In the genomic region with DNA sequence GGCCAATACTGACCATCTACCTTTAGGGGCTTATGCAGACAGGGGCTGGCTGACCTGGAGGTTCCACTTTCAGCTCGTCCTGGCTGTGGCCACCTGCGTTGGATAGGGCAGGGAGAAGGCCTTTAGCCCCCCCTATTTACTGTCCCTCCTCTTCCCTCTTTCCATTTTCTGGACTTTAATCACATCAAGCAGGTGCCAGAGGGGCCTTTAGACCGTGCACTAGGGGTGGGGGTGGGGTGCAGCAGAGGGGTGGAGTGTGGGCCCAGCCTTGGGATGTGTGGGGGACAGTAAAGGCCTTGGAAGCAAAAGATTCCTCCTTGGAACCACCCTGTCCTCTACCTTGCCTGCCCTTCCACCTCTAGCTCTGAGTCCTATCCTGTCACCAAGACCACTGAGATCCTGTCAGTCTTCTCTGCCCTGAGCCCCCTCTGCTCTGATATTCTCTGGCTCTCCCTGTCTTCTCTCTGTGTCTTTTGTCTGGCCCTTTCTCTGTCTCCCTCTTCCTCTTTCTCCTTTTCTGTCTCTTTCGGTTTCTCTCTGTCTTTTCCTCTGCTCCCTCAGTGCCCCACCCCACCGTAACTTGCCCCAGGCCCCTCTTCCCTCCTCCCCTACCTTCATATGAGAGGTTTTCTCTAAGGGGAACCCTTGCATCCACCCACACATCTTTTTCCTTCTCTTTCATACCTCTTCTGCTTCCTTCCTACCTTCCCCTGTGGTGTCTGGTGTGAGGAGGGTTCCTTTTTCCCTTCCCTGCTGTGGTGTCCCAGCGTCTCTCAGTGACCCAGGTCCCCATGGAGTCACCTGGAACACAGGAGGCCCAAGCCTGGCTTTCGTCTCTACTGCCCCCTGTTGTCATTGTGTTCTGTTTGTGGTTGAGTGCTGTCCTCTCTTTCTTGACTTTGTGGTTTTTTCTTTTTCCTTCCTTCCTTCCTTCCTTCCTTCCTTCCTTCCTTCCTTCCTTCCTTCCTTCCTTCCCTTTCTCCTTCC, we compare ENCODE assay signal across 9 mouse cellular contexts. TPM values are rescaled to one million over a fixed set of nuclear protein-coding genes. Genes with fewer than 3 reads are reported as not detected.
DNase-seq lines count a peak whose midpoint lies in the region; ATAC-seq and TF ChIP-seq lines count a peak whose summit lies in the region.
"Had no signal": no experiment of that assay in that cellular context is flagged by ENCODE, and none has a peak within 500 bp of the region (broad histone marks: within the 10 kb centered on the region; RNA-seq: fewer than 3 reads in every experiment).

No protein-coding gene starts in this region.

- peak overlapping the region; percentile 69 for H3K27ac ChIP-seq in cerebellum, adult 2 months (ENCODE audit: insufficient read depth, low read length)
- no peak overlapping the region for H3K27ac ChIP-seq in hindbrain, embryonic 14.5 days
- no peak overlapping the region for H3K27ac ChIP-seq in hindbrain, embryonic 11.5 days (ENCODE audit: low read depth, low read length)
- no peak overlapping the region for H3K27ac ChIP-seq in neural tube, embryonic 13.5 days (replicated peaks)
- H3K27ac ChIP-seq in stomach, postnatal 0 days (replicated peaks), result no peak overlapping the region

- no peaks in the 10 kb centered on the region for H3K36me3 ChIP-seq in hindbrain, embryonic 14.5 days (replicated peaks; ENCODE audit: control insufficient read depth, insufficient read depth)
- H3K36me3 ChIP-seq in hindbrain, embryonic 11.5 days (ENCODE audit: control insufficient read depth, insufficient read depth, low read length), result no peaks in the 10 kb centered on the region
- H3K36me3 ChIP-seq in neural tube, embryonic 13.5 days, result no peaks in the 10 kb centered on the region
- no peaks in the 10 kb centered on the region for H3K36me3 ChIP-seq in stomach, postnatal 0 days (ENCODE audit: control insufficient read depth, insufficient read depth, low read length)
- H3K36me3 ChIP-seq: embryonic facial prominence, embryonic 12.5 days had no signal

- WGBS in cerebellum, adult 2 months, result 30% methylated on average over 7 of the region's 7 CpGs
- 65% methylated on average over 7 of the region's 7 CpGs for WGBS in hindbrain, embryonic 14.5 days
- 71% methylated on average over 7 of the region's 7 CpGs for WGBS in hindbrain, embryonic 11.5 days
- 64% methylated on average over 7 of the region's 7 CpGs for WGBS in neural tube, embryonic 13.5 days
- WGBS in stomach, postnatal 0 days, result 70% methylated on average over 6 of the region's 7 CpGs

- H3K27me3 ChIP-seq in cerebellum, adult 2 months (ENCODE audit: control insufficient read depth, insufficient read depth, low read length), result no peaks in the 10 kb centered on the region
- peaks cover 80% of the 10 kb centered on the region for H3K27me3 ChIP-seq in hindbrain, embryonic 14.5 days (ENCODE audit: control insufficient read depth, insufficient read depth, low read length)
- H3K27me3 ChIP-seq in hindbrain, embryonic 11.5 days (ENCODE audit: control insufficient read depth, insufficient read depth, low read length), result peaks cover 36% of the 10 kb centered on the region
- peaks cover 78% of the 10 kb centered on the region for H3K27me3 ChIP-seq in neural tube, embryonic 13.5 days
- H3K27me3 ChIP-seq in stomach, postnatal 0 days (ENCODE audit: control insufficient read depth, insufficient read depth, low read length), result no peaks in the 10 kb centered on the region

- TF ChIP-seq EP300 in stomach, postnatal 0 days (optimal IDR thresholded peaks at IDR 0.05), result no peak

- 0 out of 2 replicates have a peak overlapping the region, but pooled peaks have one; percentile 21 for H3K4me2 ChIP-seq in hindbrain, embryonic 14.5 days (replicated peaks)
- H3K4me2 ChIP-seq in hindbrain, embryonic 11.5 days (replicated peaks; ENCODE audit: low read depth, low read length), result no peak overlapping the region
- H3K4me2 ChIP-seq in neural tube, embryonic 13.5 days, result peak overlapping the region; percentile 39
- peak overlapping the region; percentile 32; the same call in 1 of the 2 replicates for H3K4me2 ChIP-seq in stomach, postnatal 0 days (replicated peaks; ENCODE audit: low read depth)

- DNase-seq in cerebellum, adult 2 months, result no peak
- DNase-seq in hindbrain, embryonic 14.5 days (ENCODE audit: low spot score), result no peak
- no peak for DNase-seq in hindbrain, embryonic 11.5 days (ENCODE audit: low spot score)
- DNase-seq in neural tube, embryonic 10.5 days (ENCODE audit: extremely low spot score, low spot score), result no peak
- no peak for DNase-seq in stomach, postnatal 0 days (ENCODE audit: low spot score)
- no peak for DNase-seq in cerebellum, adult 18-20 months

- no peak for TF ChIP-seq CTCF in cerebellum, adult 2 months (IDR thresholded peaks at IDR 0.05; ENCODE audit: borderline replicate concordance, insufficient read depth, low read depth, low read length)
- 0 out of 2 replicates have a peak, but pooled peaks have one; percentile 6 for TF ChIP-seq CTCF in stomach, postnatal 0 days (IDR thresholded peaks at IDR 0.05; ENCODE audit: low read depth)

- H3K4me3 ChIP-seq in cerebellum, adult 2 months (replicated peaks; ENCODE audit: insufficient read depth, low read depth, low read length), result no peak overlapping the region
- no peak overlapping the region for H3K4me3 ChIP-seq in hindbrain, embryonic 14.5 days (replicated peaks; ENCODE audit: low read length)
- no peak overlapping the region for H3K4me3 ChIP-seq in hindbrain, embryonic 11.5 days (ENCODE audit: low read depth, low read length)
- no peak overlapping the region for H3K4me3 ChIP-seq in neural tube, embryonic 13.5 days
- H3K4me3 ChIP-seq in stomach, postnatal 0 days (ENCODE audit: low read depth, low read length), result no peak overlapping the region

- peaks cover 31% of the 10 kb centered on the region for H3K4me1 ChIP-seq in cerebellum, adult 2 months (ENCODE audit: control insufficient read depth, insufficient read depth, low read length)
- H3K4me1 ChIP-seq in hindbrain, embryonic 14.5 days (replicated peaks; ENCODE audit: control insufficient read depth, insufficient read depth, low read length), result no peaks in the 10 kb centered on the region
- H3K4me1 ChIP-seq in hindbrain, embryonic 11.5 days (replicated peaks; ENCODE audit: control insufficient read depth, insufficient read depth, low read length), result no peaks in the 10 kb centered on the region
- no peaks in the 10 kb centered on the region for H3K4me1 ChIP-seq in neural tube, embryonic 13.5 days (replicated peaks)
- no peaks in the 10 kb centered on the region for H3K4me1 ChIP-seq in stomach, postnatal 0 days (replicated peaks; ENCODE audit: control insufficient read depth, insufficient read depth)
- H3K4me1 ChIP-seq: embryonic facial prominence, embryonic 12.5 days had no signal

- TF ChIP-seq POLR2A in cerebellum, adult 2 months (IDR thresholded peaks at IDR 0.05; ENCODE audit: borderline replicate concordance, insufficient read depth, low read length), result no peak

- no peaks in the 10 kb centered on the region for H3K9me3 ChIP-seq in hindbrain, embryonic 14.5 days (ENCODE audit: control insufficient read depth, low read length)
- H3K9me3 ChIP-seq in hindbrain, embryonic 11.5 days (ENCODE audit: control insufficient read depth, low read length), result no peaks in the 10 kb centered on the region
- no peaks in the 10 kb centered on the region for H3K9me3 ChIP-seq in neural tube, embryonic 13.5 days
- no peaks in the 10 kb centered on the region for H3K9me3 ChIP-seq in stomach, postnatal 0 days (ENCODE audit: control insufficient read depth, low read length)
- H3K9me3 ChIP-seq: embryonic facial prominence, embryonic 12.5 days had no signal

- no peak for ATAC-seq in cerebellum, adult (ENCODE audit: insufficient number of reproducible peaks, low FRiP score, low TSS enrichment)
- ATAC-seq in hindbrain, embryonic 14.5 days (ENCODE audit: low FRiP score), result no peak
- ATAC-seq in hindbrain, embryonic 11.5 days (ENCODE audit: low FRiP score), result no peak
- ATAC-seq in neural tube, embryonic 13.5 days (ENCODE audit: low read depth), result no peak
- ATAC-seq in stomach, postnatal 0 days (ENCODE audit: low FRiP score, low TSS enrichment), result no peak

- no peak overlapping the region for H3K9ac ChIP-seq in hindbrain, embryonic 14.5 days
- no peak overlapping the region for H3K9ac ChIP-seq in hindbrain, embryonic 11.5 days (ENCODE audit: low read depth, low read length)
- H3K9ac ChIP-seq in neural tube, embryonic 13.5 days, result no peak overlapping the region
- no peak overlapping the region for H3K9ac ChIP-seq in stomach, postnatal 0 days (ENCODE audit: low read length)
- H3K9ac ChIP-seq: embryonic facial prominence, embryonic 12.5 days had no signal

RNA-seq across cellular contexts. Expression of gene Iqsec2, which starts 35.9 kb away (rescaled TPM):
- 79.8 and 84.7 TPM in 2 replicates for polyA plus RNA-seq in cerebellum, adult 2 months (2012; rRNA removed)
- 8.4 and 9.5 TPM in 2 replicates for polyA plus RNA-seq in hindbrain, embryonic 14.5 days (2014; fragmentation: Nextera tagmentation; extraction: Ambion mirVana)
- polyA plus RNA-seq in hindbrain, embryonic 11.5 days (2014; fragmentation: Nextera tagmentation; extraction: Ambion mirVana), result 1.9 and 2.0 TPM in 2 replicates
- 4.7 and 7.4 TPM in 2 replicates for polyA plus RNA-seq in neural tube, embryonic 13.5 days (2015; fragmentation: Nextera tagmentation; extraction: Ambion mirVana)
- 3.6 TPM in 2 replicates for polyA plus RNA-seq in stomach, postnatal 0 days (2015; fragmentation: Nextera tagmentation; extraction: Ambion mirVana)

RNA-seq across cellular contexts. Expression of gene Kdm5c, which starts 52.9 kb away (rescaled TPM):
- polyA plus RNA-seq in cerebellum, adult 2 months (2012; rRNA removed), result 32.0 and 45.3 TPM in 2 replicates
- polyA plus RNA-seq in hindbrain, embryonic 14.5 days (2014; fragmentation: Nextera tagmentation; extraction: Ambion mirVana), result 24.6 and 25.1 TPM in 2 replicates
- polyA plus RNA-seq in hindbrain, embryonic 11.5 days (2014; fragmentation: Nextera tagmentation; extraction: Ambion mirVana), result 29.6 and 44.4 TPM in 2 replicates
- polyA plus RNA-seq in neural tube, embryonic 13.5 days (2015; fragmentation: Nextera tagmentation; extraction: Ambion mirVana), result 31.8 and 39.9 TPM in 2 replicates
- polyA plus RNA-seq in stomach, postnatal 0 days (2015; fragmentation: Nextera tagmentation; extraction: Ambion mirVana), result 13.8 and 15.4 TPM in 2 replicates
